Mouse (Mus musculus) kidney, postnatal 0 days (tissue): ENCODE data around the gene Pitpnm3. TPM values are rescaled to one million over a fixed set of nuclear protein-coding genes. Genes with fewer than 3 reads are reported as not detected.
"Not testable (repeated sequence)": the region's sequence is repeated elsewhere in the genome, so short reads cannot be mapped to it uniquely, and the experiment has no call there.

Source experiments
- ATAC-seq: fragments of 200-750 bp; cut with Nextera tagmentation; replicated peaks from 2 replicates; pipeline ENCODE4 v1.8.0; 2017; ENCODE audit warnings: low read depth, moderate number of reproducible peaks, moderate TSS enrichment, moderate library complexity; ENCODE audit not compliant: low FRiP score
- DNase-seq: peaks from one replicate; pipeline ENCODE4 v3.0.0-alpha.2; 2016; ENCODE audit warnings: low spot score
- H3K27ac ChIP-seq: fragments of 300-500 bp; sonication (generic); 2 replicates; pipeline ENCODE4 v1.5.1; 2014; ENCODE audit warnings: mild to moderate bottlenecking
- H3K27me3 ChIP-seq: fragments of 300-500 bp; sonication (generic); 2 replicates; pipeline ENCODE4 v1.6.1; 2014; ENCODE audit warnings: low read length, mixed read lengths; ENCODE audit not compliant: insufficient read depth
- H3K36me3 ChIP-seq: fragments of 300-500 bp; sonication (generic); 2 replicates; pipeline ENCODE4 v1.6.1; 2014; ENCODE audit warnings: low read length, mixed read lengths; ENCODE audit not compliant: insufficient read depth
- H3K4me1 ChIP-seq: fragments of 300-500 bp; sonication (generic); replicated peaks from 2 replicates; pipeline ENCODE4 v1.6.1; 2014; ENCODE audit warnings: antibody characterized with exemption, low read length, mixed read lengths; ENCODE audit not compliant: insufficient read depth
- H3K4me2 ChIP-seq: fragments of 300-500 bp; sonication (generic); 2 replicates; pipeline ENCODE4 v1.6.1; 2014; ENCODE audit warnings: mild to moderate bottlenecking, low read length, moderate library complexity, mixed read lengths
- H3K4me3 ChIP-seq: fragments of 300-500 bp; sonication (generic); replicated peaks from 2 replicates; pipeline ENCODE4 v1.5.1; 2014; ENCODE audit warnings: low read depth, low read length
- H3K9ac ChIP-seq: fragments of 300-500 bp; sonication (generic); 2 replicates; pipeline ENCODE4 v1.6.1; 2014; ENCODE audit warnings: low read depth, low read length
- H3K9me3 ChIP-seq: fragments of 300-500 bp; sonication (generic); replicated peaks from 2 replicates; pipeline ENCODE4 v1.6.1; 2016; ENCODE audit warnings: low read length, inconsistent platforms, mixed read lengths
- CTCF ChIP-seq: IDR thresholded peaks from 2 replicates; pipeline ENCODE4 v1.5.1; 2016; ENCODE audit warnings: antibody characterized with exemption, low read depth, mild to moderate bottlenecking, moderate library complexity
- WGBS: fragments of 180-500 bp; shearing (Covaris S2); extraction: QIAGEN DNeasy Blood & Tissue Kit; methylation state at CpG from one replicate; pipeline ENCODE4 v1.1.7; 2014; 5-methylcytosine and 5-hydroxymethylcytosine counted together
- polyA plus RNA-seq: library from polyadenylated mRNA; unstranded; fragments of >200 nt; fragmentation: Nextera tagmentation; extraction: Ambion mirVana; gene quantifications from 2 replicates; pipeline ENCODE4 v1.2.1, GENCODE M21; 2015

Gene Pitpnm3
- polyA plus RNA-seq, 1 experiment from 2014 or later = 0.42 TPM

- Histone ChIP-seq H3K9ac (no peak overlapping the region), H3K27me3 (no peaks in the 10 kb centered on the region), H3K4me1 (no peaks in the 10 kb centered on the region), H3K36me3 (peaks cover 39% of the 10 kb centered on the region), H3K4me3 (no peak overlapping the region), H3K9me3 (no peaks in the 10 kb centered on the region), H3K27ac (no peak overlapping the region), H3K4me2 (no peak overlapping the region)
- DNase-seq = no peak
- TF ChIP-seq CTCF = no peak
- WGBS = 93% methylated on average over 6 of the region's 6 CpGs
- no peak for ATAC-seq
These were observed 39.1 kb upstream of the Pitpnm3 start for GRCm38 (mm10) chr11:72174721-72175120.

GRCm38 (mm10) chr11:72173506-72173905, 37.9 kb upstream of the Pitpnm3 start:
- no peak overlapping the region for H3K4me3 ChIP-seq
- no peaks in the 10 kb centered on the region for H3K9me3 ChIP-seq
- H3K27ac ChIP-seq = no peak overlapping the region
- H3K4me1 ChIP-seq = no peaks in the 10 kb centered on the region
- no peak for ATAC-seq
- H3K9ac ChIP-seq = no peak overlapping the region
- H3K36me3 ChIP-seq = peaks cover 39% of the 10 kb centered on the region
- H3K4me2 ChIP-seq = no peak overlapping the region
- H3K27me3 ChIP-seq = no peaks in the 10 kb centered on the region
- no peak for DNase-seq
- no peak for TF ChIP-seq CTCF
- 75% methylated on average over 5 of the region's 5 CpGs for WGBS

- ATAC-seq, H3K4me3 ChIP-seq, H3K9me3 ChIP-seq, DNase-seq, H3K4me1 ChIP-seq, H3K27me3 ChIP-seq, H3K9ac ChIP-seq, H3K27ac ChIP-seq, H3K4me2 ChIP-seq: not testable (repeated sequence)
- peaks cover 29% of the 10 kb centered on the region for H3K36me3 ChIP-seq
- 61% methylated on average over 4 of the region's 4 CpGs for WGBS
These were observed 36.3 kb upstream of the Pitpnm3 start for GRCm38 (mm10) chr11:72171906-72172305.

GRCm38 (mm10) chr11:72169871-72170270, 34.3 kb upstream of the Pitpnm3 start:
- no peak for TF ChIP-seq CTCF
- no peak overlapping the region for H3K4me3 ChIP-seq
- no peak overlapping the region for H3K27ac ChIP-seq
- ATAC-seq = no peak
- no peak for DNase-seq
- no peaks in the 10 kb centered on the region for H3K9me3 ChIP-seq
- 82% methylated on average over 4 of the region's 4 CpGs for WGBS
- no peak overlapping the region for H3K9ac ChIP-seq
- H3K4me2 ChIP-seq = no peak overlapping the region
- H3K36me3 ChIP-seq = peaks cover 21% of the 10 kb centered on the region
- no peaks in the 10 kb centered on the region for H3K27me3 ChIP-seq
- no peaks in the 10 kb centered on the region for H3K4me1 ChIP-seq

GRCm38 (mm10) chr11:72163198-72163597, 27.6 kb upstream of the Pitpnm3 start:
- no peaks in the 10 kb centered on the region for H3K9me3 ChIP-seq
- H3K27ac ChIP-seq = no peak overlapping the region
- no peak overlapping the region for H3K4me2 ChIP-seq
- no peak overlapping the region for H3K9ac ChIP-seq
- no peaks in the 10 kb centered on the region for H3K27me3 ChIP-seq
- no peak for DNase-seq
- H3K36me3 ChIP-seq = peaks cover 16% of the 10 kb centered on the region
- H3K4me1 ChIP-seq = no peaks in the 10 kb centered on the region
- TF ChIP-seq CTCF = no peak
- WGBS = 71% methylated on average over 2 of the region's 2 CpGs
- no peak for ATAC-seq
- no peak overlapping the region for H3K4me3 ChIP-seq

- no peak overlapping the region for H3K4me3 ChIP-seq
- no peak for ATAC-seq
- no peak overlapping the region for H3K9ac ChIP-seq
- no peaks in the 10 kb centered on the region for H3K4me1 ChIP-seq
- no peak overlapping the region for H3K4me2 ChIP-seq
- WGBS = 68% methylated on average over 2 of the region's 2 CpGs
- H3K36me3 ChIP-seq = 0 out of 2 replicates have a peak, but pooled peaks cover 15% of the 10 kb centered on the region
- no peak overlapping the region for H3K27ac ChIP-seq
- no peak for DNase-seq
- no peak for TF ChIP-seq CTCF
- H3K9me3 ChIP-seq = no peaks in the 10 kb centered on the region
- H3K27me3 ChIP-seq = no peaks in the 10 kb centered on the region
These were observed 21.0 kb upstream of the Pitpnm3 start for GRCm38 (mm10) chr11:72156624-72157023.

- no peak for DNase-seq
- no peak for TF ChIP-seq CTCF
- H3K4me3 ChIP-seq = no peak overlapping the region
- H3K9me3 ChIP-seq = no peaks in the 10 kb centered on the region
- H3K36me3 ChIP-seq = 0 out of 2 replicates have a peak, but pooled peaks cover 15% of the 10 kb centered on the region
- 89% methylated on average over 4 of the region's 4 CpGs for WGBS
- no peaks in the 10 kb centered on the region for H3K27me3 ChIP-seq
- H3K4me1 ChIP-seq = 0 out of 2 replicates have a peak, but pooled peaks cover 5% of the 10 kb centered on the region
- no peak overlapping the region for H3K4me2 ChIP-seq
- H3K27ac ChIP-seq = no peak overlapping the region
- ATAC-seq = no peak
- no peak overlapping the region for H3K9ac ChIP-seq
These were observed 20.4 kb upstream of the Pitpnm3 start for GRCm38 (mm10) chr11:72155981-72156428.
